Mouse (Mus musculus) E14TG2a.4 (cell line): Measurements from ENCODE around the gene Dntt.

Experiments used
- H3K27me3 ChIP-seq: 2 replicates; pipeline ENCODE4 v1.6.1; 2014; ENCODE audit warnings: low read length, control low read depth; ENCODE audit not compliant: insufficient read depth
- H3K36me3 ChIP-seq: 2 replicates; pipeline ENCODE4 v1.6.1; 2014; ENCODE audit warnings: low read length, control low read depth; ENCODE audit not compliant: insufficient read depth
- H3K4me1 ChIP-seq: replicated peaks from 2 replicates; pipeline ENCODE4 v1.6.1; 2014; ENCODE audit warnings: low read depth, low read length, control low read depth
- H3K4me3 ChIP-seq: replicated peaks from 2 replicates; pipeline ENCODE4 v1.5.1; 2014; ENCODE audit warnings: mild to moderate bottlenecking, low read length
- H3K9me3 ChIP-seq: 2 replicates; pipeline ENCODE4 v1.6.1; 2014; ENCODE audit warnings: low read length, control low read depth
- CTCF ChIP-seq: conservative IDR thresholded peaks from 2 replicates; pipeline ENCODE4 v1.5.1; 2014; ENCODE audit warnings: low read length
- NANOG ChIP-seq: IDR thresholded peaks from 2 replicates; pipeline ENCODE4 v1.6.1; 2014; ENCODE audit warnings: borderline replicate concordance, low read length, mixed read lengths
- POU5F1 ChIP-seq: IDR thresholded peaks from 2 replicates; pipeline ENCODE4 v1.6.1; 2014; ENCODE audit warnings: low read length, borderline replicate concordance

The Dntt gene

GRCm38 (mm10) chr19:41086289-41086688 is 57.2 kb downstream of the Dntt start:
- H3K27me3 ChIP-seq: peaks cover 37% of the 10 kb centered on the region
- H3K4me3 ChIP-seq: no peak overlapping the region
- peaks cover 14% of the 10 kb centered on the region for H3K4me1 ChIP-seq
- TF ChIP-seq NANOG: no peak
- TF ChIP-seq CTCF: no peak
- no peaks in the 10 kb centered on the region for H3K36me3 ChIP-seq
- no peaks in the 10 kb centered on the region for H3K9me3 ChIP-seq

GRCm38 (mm10) chr19:41086700-41087099 is 57.6 kb downstream of the Dntt start:
- peaks cover 37% of the 10 kb centered on the region for H3K27me3 ChIP-seq
- H3K36me3 ChIP-seq: no peaks in the 10 kb centered on the region
- no peak for TF ChIP-seq POU5F1
- TF ChIP-seq NANOG: no peak
- peak; percentile 86 for TF ChIP-seq CTCF

GRCm38 (mm10) chr19:41087901-41088300 is 58.8 kb downstream of the Dntt start:
- Histone ChIP-seq H3K4me1 (peaks cover 14% of the 10 kb centered on the region), H3K9me3 (no peaks in the 10 kb centered on the region), H3K27me3 (peaks cover 43% of the 10 kb centered on the region), H3K36me3 (no peaks in the 10 kb centered on the region), H3K4me3 (no peak overlapping the region; the same call in 1 of the 2 replicates)
- TF ChIP-seq POU5F1 (no peak), CTCF (no peak), NANOG (no peak)

More at GRCm38 (mm10) chr19:41086700-41087099, 57.6 kb downstream of the Dntt start:
- Histone ChIP-seq H3K4me3 (no peak overlapping the region), H3K9me3 (no peaks in the 10 kb centered on the region), H3K4me1 (peaks cover 14% of the 10 kb centered on the region)

- TF ChIP-seq NANOG (no peak), POU5F1 (no peak), CTCF (no peak)
- Histone ChIP-seq H3K9me3 (no peaks in the 10 kb centered on the region), H3K36me3 (no peaks in the 10 kb centered on the region), H3K4me1 (peaks cover 14% of the 10 kb centered on the region), H3K4me3 (peak overlapping the region; percentile 67), H3K27me3 (peaks cover 42% of the 10 kb centered on the region)
These were observed 59.4 kb downstream of the Dntt start for GRCm38 (mm10) chr19:41088491-41088890.

- Histone ChIP-seq H3K4me1 (peaks cover 14% of the 10 kb centered on the region), H3K4me3 (no peak overlapping the region), H3K9me3 (no peaks in the 10 kb centered on the region), H3K36me3 (no peaks in the 10 kb centered on the region), H3K27me3 (peaks cover 37% of the 10 kb centered on the region)
- peak; percentile 90 for TF ChIP-seq CTCF
- TF ChIP-seq POU5F1: no peak
These were observed 60.8 kb downstream of the Dntt start for GRCm38 (mm10) chr19:41089833-41090232.

GRCm38 (mm10) chr19:41091901-41092300 is 62.8 kb downstream of the Dntt start:
- peaks cover 33% of the 10 kb centered on the region for H3K27me3 ChIP-seq
- H3K36me3 ChIP-seq: no peaks in the 10 kb centered on the region
- H3K4me3 ChIP-seq: no peak overlapping the region
- H3K4me1 ChIP-seq: peaks cover 14% of the 10 kb centered on the region
- TF ChIP-seq NANOG: no peak
- no peak for TF ChIP-seq CTCF
- no peak for TF ChIP-seq POU5F1
- no peaks in the 10 kb centered on the region for H3K9me3 ChIP-seq

- Histone ChIP-seq H3K9me3 (no peaks in the 10 kb centered on the region), H3K27me3 (peaks cover 20% of the 10 kb centered on the region), H3K36me3 (no peaks in the 10 kb centered on the region), H3K4me1 (no peaks in the 10 kb centered on the region), H3K4me3 (no peak overlapping the region)
- TF ChIP-seq POU5F1: no peak
- TF ChIP-seq NANOG: no peak
- no peak for TF ChIP-seq CTCF
These were observed 68.0 kb downstream of the Dntt start for GRCm38 (mm10) chr19:41097038-41097437.

- Histone ChIP-seq H3K36me3 (no peaks in the 10 kb centered on the region), H3K9me3 (no peaks in the 10 kb centered on the region), H3K4me3 (no peak overlapping the region)
These were observed 71.8 kb downstream of the Dntt start for GRCm38 (mm10) chr19:41100863-41101262.

GRCm38 (mm10) chr19:41101390-41101789 is 72.3 kb downstream of the Dntt start:
- Histone ChIP-seq H3K36me3 (no peaks in the 10 kb centered on the region), H3K27me3 (peaks cover 22% of the 10 kb centered on the region; the same call in 1 of the 2 replicates), H3K4me3 (no peak overlapping the region), H3K9me3 (no peaks in the 10 kb centered on the region), H3K4me1 (no peaks in the 10 kb centered on the region)
- TF ChIP-seq NANOG (no peak), CTCF (no peak)

More at GRCm38 (mm10) chr19:41100863-41101262, 71.8 kb downstream of the Dntt start:
- TF ChIP-seq CTCF (no peak), NANOG (no peak), POU5F1 (no peak)
- peaks cover 22% of the 10 kb centered on the region; the same call in 1 of the 2 replicates for H3K27me3 ChIP-seq
- H3K4me1 ChIP-seq: no peaks in the 10 kb centered on the region
